Mouse (Mus musculus) CH12F3 (cell line): ENCODE measurements at regions not wholly inside any gene's neighbourhood (a gene's known extent, or its start where the extent isn't known, plus 50 kb on each side); places are given as distances from the start of the nearest gene placed in this dataset.

Experiments used
- in situ Hi-C: fragments of 300-500 bp; cut with MboI; formaldehyde crosslinking; loops from 2 replicates; pipeline ENCODE4 v1.14.3; 2020; ENCODE audit warnings: low sequenced_read_pairs

- in situ Hi-C loops = no loop called here
These were observed 201.0 kb upstream of the Kbtbd8 start for GRCm38 (mm10) chr6:94915842-94916620.

- in situ Hi-C loops = no loop called here
These were observed 205.2 kb upstream of the Kbtbd8 start for GRCm38 (mm10) chr6:94911836-94912235.

DNA sequence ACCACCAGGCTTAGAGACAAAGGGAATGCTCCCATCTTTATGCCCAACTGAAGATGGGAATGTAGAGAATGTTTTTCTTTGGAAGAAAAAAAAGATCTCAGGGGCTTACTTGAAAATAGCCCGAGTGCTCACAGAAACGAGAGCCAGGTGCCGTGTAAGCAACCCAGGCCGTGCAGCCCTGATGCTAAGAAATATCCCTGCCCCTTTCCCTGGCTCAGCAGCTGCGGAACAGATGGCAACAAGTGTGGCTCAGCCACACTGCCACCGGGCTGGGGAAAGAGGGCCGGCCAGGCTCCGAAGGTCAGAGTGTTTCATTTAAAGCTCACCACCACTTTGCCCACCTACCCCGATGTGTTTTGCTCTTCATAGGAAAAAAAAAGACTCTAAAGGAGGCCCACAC, 205.7 kb upstream of the Kbtbd8 start:
- in situ Hi-C loops = no loop called here

DNA sequence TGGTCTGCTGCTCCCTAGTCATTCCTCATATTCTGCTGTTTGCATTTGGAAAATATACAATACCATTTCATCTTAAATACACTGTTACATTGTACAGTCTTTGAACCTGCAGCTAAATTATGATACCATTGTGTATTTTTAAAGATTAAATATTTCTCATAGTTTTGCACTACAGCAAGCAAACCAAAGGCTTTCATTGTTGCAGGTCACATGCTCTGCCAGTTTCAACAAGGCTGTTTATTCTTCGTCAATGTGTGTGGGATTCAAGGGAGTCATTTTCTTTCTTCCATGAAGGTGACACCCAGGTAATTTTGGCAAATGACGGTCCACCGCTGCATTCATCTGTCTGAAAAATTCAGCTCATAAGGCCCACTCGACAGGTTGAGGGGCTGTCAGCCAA, 200.9 kb upstream of the Lrig1 start:
- in situ Hi-C loops = no loop called here

DNA sequence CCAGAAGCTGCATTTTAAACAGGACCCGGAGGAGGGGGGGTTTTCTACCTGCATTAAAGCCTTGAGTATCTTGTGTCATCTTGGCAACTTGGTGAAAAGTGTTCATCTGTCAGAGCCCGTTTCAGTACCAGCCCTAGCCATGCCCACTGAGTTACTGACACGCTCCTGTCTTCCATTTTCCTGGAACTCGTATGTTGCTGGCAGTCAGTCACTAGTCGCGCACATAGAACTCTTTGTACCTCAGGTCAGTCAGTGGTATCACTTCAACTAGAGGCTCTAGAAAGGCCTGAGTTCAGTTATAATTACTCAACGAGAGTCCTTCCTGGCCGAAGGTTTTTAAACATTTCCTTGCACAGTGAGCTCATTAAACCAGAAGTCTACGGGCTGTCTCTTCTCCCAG, 198.9 kb upstream of the Lrig1 start:
- in situ Hi-C loops = no loop called here

DNA sequence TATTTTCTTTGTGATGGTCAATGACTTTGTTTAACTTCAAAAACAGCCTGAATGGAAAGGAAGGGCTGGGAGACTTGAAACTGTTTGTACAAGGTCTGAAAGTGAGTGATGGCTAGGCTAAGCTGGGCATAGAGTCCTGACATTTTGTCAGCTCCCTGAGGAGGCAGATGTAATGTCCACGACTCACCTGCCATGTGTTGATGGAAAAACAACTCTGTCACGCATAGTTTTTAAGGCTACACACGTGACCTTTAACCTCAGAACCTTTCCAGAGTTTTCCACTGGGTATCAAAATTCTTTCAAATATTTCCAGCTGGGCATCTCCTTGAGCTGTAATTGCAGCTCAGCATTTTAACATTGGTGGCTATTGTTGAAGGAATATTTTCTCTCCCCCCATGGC, 190.2 kb upstream of the Lrig1 start:
- in situ Hi-C loops = no loop called here

GRCm38 (mm10) chr6:94889271-94889670, 189.3 kb upstream of the Lrig1 start:
- in situ Hi-C loops = no loop called here

DNA sequence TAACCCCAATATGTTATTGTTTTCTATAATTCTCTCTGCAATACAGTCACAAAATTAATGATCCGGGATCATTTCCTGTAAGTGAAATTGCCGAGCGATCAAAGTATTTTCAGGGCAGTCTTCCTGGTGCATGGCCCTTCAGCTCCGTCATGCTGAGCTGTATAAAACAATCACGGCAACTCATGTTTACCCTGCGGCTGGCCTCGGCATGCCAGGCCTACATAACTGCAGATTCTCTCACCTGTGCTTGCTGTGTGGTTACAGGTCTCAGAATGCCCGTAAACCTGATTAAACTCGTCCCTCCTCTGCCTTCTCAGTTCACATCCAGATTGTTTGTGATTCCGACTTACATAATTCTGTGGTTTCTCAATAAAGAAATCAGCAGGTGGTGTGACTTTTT, 181.2 kb upstream of the Lrig1 start:
- in situ Hi-C loops = no loop called here

- in situ Hi-C loops = no loop called here
These were observed 175.9 kb upstream of the Lrig1 start for GRCm38 (mm10) chr6:94875841-94876240.

GRCm38 (mm10) chr6:94875065-94875464, 175.1 kb upstream of the Lrig1 start:
- in situ Hi-C loops = no loop called here

DNA sequence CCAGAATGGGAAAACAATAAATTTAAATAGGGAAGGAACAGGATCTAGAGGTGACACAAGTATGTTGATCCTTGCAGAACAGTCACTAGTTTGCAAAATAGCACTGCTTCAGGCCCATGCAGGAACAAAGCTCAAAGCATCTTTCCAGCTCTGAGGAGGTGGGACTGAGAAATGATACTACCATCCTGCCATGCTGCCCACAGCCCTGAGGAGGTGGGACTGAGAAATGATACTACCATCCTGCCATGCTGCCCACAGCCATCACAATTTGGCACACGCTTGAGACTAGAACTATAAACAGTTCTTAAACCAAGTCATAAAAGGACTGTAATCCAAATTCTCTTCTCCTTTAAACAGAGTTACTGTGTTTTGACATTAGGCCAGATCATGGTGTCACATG, 174.5 kb upstream of the Lrig1 start:
- in situ Hi-C loops = no loop called here

- in situ Hi-C loops = no loop called here
These were observed 168.0 kb upstream of the Lrig1 start for GRCm38 (mm10) chr6:94867952-94868351.

DNA sequence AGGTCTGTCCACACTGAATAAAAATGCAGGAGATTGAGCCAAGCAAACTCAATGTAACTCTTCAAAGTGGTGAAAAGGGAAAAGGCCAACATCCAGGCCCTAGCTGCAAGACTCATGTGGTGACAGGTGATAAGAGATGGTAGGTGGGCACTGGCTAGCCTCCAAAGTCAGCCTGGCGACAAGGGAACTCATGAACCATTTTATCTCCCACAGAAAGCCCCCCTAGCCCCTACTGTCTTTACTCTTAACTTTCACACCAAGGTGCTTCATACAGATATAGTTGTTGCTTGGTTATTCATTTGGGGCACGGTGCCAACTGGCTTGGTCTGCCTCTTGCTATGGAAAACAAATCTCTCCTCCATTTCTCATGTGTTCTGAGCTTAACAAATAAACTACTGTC, 165.5 kb upstream of the Lrig1 start:
- in situ Hi-C loops = no loop called here

DNA sequence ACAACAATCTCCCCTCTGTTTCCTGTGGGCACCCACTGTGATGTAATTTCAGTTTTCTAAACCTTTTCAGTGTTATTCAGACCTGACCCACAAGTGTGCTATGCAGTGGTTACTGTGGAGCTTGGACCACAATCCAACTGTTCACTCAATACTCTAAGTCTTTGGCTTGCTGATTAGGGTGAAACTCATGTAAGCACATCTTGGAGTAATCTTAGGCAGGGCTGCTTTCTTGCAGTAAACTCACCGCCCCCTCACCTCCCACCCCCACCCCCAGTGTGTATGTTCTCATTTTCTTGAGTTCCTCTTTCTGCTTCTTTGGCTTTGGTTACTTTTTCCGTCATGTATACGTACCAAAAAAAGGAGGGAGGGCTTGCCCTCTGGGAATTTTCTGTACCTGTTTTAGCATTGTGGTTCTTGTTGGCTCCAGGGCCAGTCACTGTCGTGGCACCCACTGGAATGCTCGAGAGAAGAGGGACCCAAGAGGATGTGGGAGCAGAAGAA, 158.2 kb upstream of the Lrig1 start:
- in situ Hi-C loops = no loop called here

DNA sequence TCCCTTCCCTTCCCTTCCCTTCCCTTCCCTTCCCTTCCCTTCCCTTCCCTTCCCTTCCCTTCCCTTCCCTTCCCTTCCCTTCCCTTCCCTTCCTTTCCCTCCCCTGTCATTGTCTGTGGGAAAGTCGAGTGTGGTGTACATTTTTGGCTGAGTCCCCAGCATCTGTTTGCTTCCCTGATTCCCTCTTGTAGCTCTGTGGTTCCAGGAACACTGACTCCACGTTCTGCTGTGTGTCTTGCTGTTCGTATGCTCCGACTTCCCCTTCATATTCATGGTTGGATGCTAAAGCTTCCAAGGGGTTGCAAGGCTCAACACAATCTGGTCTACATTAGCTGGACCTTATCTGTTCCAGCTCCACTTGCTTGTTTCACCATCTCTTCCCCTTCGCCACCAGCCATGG, 150.2 kb upstream of the Lrig1 start:
- in situ Hi-C loops = no loop called here

GRCm38 (mm10) chr6:94849533-94849932, 149.6 kb upstream of the Lrig1 start:
- in situ Hi-C loops = no loop called here

DNA sequence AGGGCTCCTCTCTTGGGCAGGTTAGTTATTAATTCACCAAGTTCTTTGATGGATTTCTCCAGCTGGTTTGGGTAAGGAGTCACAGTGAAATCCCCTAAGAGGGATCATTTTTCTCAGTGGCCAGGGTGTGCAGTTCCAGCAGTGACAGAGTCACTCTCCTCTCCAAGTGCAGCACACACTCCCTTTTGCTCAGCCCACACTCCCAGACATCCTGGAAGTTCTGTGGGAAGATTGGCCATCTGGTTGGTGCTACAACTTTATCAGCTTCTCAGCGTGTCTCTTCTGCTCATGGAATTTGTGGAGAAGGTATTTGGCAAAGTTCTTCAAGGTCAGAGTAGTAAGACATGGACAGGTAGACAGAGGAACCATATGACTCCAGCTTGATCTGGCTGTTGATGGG, 148.5 kb upstream of the Lrig1 start:
- in situ Hi-C loops = no loop called here

GRCm38 (mm10) chr6:94845821-94846220, 145.9 kb upstream of the Lrig1 start:
- in situ Hi-C loops = no loop called here

DNA sequence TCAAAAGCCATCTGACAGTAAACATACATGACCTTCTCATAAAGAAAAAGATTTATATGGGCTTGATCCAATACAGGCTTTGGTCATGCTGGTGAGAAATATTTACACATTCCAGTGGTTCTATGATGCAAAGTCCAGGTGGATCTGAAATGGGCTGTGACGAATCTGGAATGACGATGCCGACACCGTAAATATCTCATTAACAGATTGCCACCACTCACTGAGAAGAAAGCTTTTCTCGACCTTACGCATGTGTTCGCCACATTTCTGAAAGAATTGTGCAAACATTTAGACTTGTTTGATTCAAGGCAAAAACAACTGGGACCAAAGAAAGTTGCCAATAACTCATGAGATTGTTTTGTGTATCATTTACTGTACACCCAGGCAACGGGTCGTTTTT, 142.9 kb upstream of the Lrig1 start:
- in situ Hi-C loops = no loop called here

DNA sequence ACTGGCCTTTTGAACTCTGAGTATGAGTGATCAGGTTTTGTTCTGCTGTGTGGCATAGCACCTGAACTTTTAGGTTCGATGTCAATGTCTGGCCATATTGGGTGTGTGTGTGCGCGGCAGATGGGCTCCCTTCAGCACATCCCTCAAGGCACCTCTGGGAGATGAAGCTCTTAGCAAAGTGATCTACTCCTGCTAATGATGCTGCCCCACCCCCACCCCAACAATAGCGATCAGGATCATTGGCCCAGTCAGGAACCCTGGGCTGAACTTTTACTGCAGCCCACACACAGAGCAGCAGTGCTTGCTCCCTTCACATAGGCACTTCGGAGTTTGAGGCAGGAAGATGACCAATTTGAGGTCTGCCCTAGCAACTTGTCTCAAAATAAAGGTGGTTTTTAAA, 141.9 kb upstream of the Lrig1 start:
- in situ Hi-C loops = no loop called here

DNA sequence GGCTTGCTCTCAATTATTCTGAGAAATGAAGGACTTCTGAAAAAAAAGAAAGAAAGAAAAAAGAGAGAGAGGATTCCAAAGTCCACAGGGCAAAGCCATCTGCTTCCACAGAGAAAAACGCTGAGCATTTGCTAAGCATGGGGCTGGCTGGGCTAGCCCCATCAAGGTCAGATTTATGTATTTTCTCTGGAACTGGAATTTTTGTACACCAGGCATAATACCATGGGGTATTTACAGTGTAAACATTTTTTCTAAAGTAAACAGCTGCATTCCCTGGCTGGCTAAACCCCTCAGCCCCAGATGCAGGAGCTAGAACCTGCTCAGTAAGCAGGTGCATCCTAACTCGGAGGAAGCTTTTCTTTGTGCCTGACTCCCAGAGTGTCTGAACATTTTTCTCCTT, 135.8 kb upstream of the Lrig1 start:
- in situ Hi-C loops = no loop called here

- in situ Hi-C loops = no loop called here
These were observed 134.6 kb upstream of the Lrig1 start for GRCm38 (mm10) chr6:94834551-94834950.

DNA sequence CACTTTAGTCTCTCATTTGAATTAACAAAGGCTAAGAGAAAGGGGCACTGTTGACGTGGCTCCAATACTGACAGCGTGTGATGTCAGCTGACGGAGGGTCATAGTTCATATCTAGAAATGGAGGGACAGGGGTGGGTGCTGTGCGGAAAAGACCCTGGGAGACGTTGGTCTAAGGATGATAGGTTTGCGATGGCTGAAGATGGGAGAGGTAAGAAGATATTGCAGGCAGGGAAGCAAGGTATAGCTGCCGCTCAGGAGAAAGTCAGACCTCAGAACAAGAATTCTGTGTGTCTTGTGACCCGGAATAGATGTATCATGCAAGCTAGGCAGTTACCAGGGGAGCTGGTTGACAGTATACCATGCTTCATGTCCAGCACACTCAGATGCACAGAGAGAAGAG, 130.8 kb upstream of the Lrig1 start:
- in situ Hi-C loops = no loop called here
